Mouse (Mus musculus): Measurements from ENCODE around the gene Ogdhl.
A peak's percentile ranks its signal among the peaks of the same experiment; 100 is the strongest.

Ogdhl gene

DNA sequence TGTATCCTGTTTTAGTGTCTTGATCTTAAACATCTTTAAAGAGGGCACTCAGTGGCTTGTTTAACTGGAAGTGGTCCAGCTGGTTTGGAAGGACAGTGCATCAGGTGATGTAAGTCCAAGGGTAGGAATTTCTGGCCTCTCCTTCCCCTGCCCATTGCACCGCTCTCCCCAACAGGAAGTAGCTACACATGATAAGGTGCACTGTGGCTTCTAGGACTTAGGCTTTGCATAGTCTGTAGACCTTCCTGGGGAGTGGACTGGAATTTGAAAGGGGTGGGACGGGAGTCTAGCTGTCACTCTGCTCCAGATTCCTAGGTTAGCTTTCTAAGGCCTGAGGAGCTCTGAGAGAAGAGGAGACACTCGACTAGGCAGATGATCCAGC is 58.3 kb downstream of the Ogdhl start:
- DNase-seq: no peak

DNA sequence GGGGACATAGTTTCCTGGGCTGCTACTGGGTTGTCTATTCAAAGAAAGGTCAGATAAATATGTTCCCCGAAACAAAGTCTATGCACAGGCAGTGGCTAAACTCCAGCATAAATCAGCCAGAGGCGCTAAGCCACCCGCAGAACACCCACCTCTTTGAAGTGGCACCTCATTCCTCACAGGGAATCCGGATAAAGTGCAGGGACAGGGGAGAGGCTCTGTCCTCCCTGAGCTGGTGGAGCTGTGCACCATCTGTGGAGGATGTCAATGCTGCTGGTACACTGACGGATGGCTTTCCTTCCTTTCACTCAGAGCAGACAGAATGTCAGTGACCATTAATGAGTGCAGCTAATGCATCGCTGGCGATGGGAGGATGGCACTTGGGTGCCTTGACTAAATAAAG is 59.2 kb downstream of the Ogdhl start:
- no peak for DNase-seq

DNA sequence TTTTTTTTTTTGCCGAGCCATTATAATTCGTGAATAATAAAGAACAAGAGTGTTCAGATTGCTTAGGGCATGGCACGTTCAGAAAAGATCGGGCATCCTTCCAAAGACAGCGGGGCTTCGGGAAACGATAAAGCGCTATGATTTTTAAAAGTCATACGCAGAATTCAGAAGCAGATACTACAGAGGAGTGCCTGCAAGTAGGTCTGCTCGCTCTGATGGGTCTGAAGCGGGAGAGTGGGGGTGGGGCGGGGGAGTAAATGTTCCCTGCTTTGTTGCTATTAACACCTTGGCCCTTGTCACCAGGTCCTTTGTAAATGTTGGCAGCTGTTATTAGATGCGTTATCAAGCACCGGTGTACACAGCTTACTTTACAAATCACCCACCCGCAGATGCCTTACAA is 59.8 kb downstream of the Ogdhl start:
- no peak for DNase-seq

DNA sequence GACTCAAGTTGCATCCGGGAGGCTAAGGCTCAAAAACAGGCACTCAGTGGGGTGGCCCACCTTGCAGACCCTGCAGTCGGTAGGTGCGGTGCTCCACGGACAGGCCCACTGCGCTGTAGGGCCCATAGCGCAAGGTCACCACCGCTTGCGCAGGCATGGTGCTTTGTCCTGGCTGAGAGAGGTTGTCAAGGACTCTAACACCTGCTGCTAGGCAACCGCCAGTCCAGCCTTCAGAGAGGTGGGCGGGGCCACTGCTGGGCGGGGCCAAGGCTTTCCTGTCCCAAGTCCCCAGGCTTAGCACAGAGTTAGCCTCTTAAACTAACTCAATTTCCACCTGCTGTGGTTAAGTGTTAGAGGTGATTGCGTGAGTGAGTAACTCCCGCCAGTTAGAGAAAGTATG is 66.4 kb downstream of the Ogdhl start, which contains the start of gene 1700024G13Rik:
Gene 1700024G13Rik (minus strand): TSS at position 196 of the 400 bp plus-strand sequence.
- DNase-seq: peak; percentile 5 to 7

Measured in thymus, adult 18-20 months (tissue).